Mouse (Mus musculus): Measurements from ENCODE around the gene Fgfr2. TPM values are rescaled to one million over a fixed set of nuclear protein-coding genes. Genes with fewer than 3 reads are reported as not detected.

Fgfr2 gene
- polyA plus RNA-seq, 1 experiment from 2014 or later = 11.2 TPM

- Histone ChIP-seq H3K4me3 (ENCODE audit: low read depth, low read length) (no peak overlapping the region), H3K9me3 (ENCODE audit: low read length) (no peaks in the 10 kb centered on the region), H3K27me3 (ENCODE audit: insufficient read depth, low read length) (no peaks in the 10 kb centered on the region), H3K4me1 (ENCODE audit: insufficient read depth) (no peaks in the 10 kb centered on the region), H3K9ac (replicated peaks) (no peak overlapping the region), H3K4me2 (ENCODE audit: low read depth, low read length) (no peak overlapping the region), H3K27ac (ENCODE audit: low read depth) (no peak overlapping the region), H3K36me3 (replicated peaks; ENCODE audit: insufficient read depth, low read length) (no peaks in the 10 kb centered on the region)
- ATAC-seq = no peak
- DNase-seq = no peak
- no peak for TF ChIP-seq EP300 (IDR thresholded peaks at IDR 0.05; ENCODE audit: low read depth)
- TF ChIP-seq CTCF (IDR thresholded peaks at IDR 0.05; ENCODE audit: low read depth) = no peak
- 58% methylated on average over 1 of the region's 1 CpGs for WGBS (ENCODE audit: insufficient replicate concordance)
These were observed 98.5 kb downstream of the Fgfr2 start for GRCm38 (mm10) chr7:133024694-133025093.

GRCm38 (mm10) chr7:133019481-133020020 lies 103.6 kb downstream of the Fgfr2 start:
- DNase-seq (no peak), ATAC-seq (no peak)
- no peaks in the 10 kb centered on the region for H3K9me3 ChIP-seq (ENCODE audit: low read length)
- H3K36me3 ChIP-seq (replicated peaks; ENCODE audit: insufficient read depth, low read length) = no peaks in the 10 kb centered on the region; the same call in 1 of the 2 replicates
- H3K4me2 ChIP-seq (ENCODE audit: low read depth, low read length) = no peak overlapping the region
- H3K4me1 ChIP-seq (ENCODE audit: insufficient read depth) = no peaks in the 10 kb centered on the region
- H3K27ac ChIP-seq (ENCODE audit: low read depth) = no peak overlapping the region
- TF ChIP-seq CTCF (IDR thresholded peaks at IDR 0.05; ENCODE audit: low read depth) (no peak), EP300 (IDR thresholded peaks at IDR 0.05; ENCODE audit: low read depth) (no peak)
- no peaks in the 10 kb centered on the region for H3K27me3 ChIP-seq (ENCODE audit: insufficient read depth, low read length)
- H3K9ac ChIP-seq (replicated peaks) = no peak overlapping the region
- H3K4me3 ChIP-seq (ENCODE audit: low read depth, low read length) = no peak overlapping the region
- WGBS (ENCODE audit: insufficient replicate concordance) = 55% methylated on average over 6 of the region's 6 CpGs

DNA sequence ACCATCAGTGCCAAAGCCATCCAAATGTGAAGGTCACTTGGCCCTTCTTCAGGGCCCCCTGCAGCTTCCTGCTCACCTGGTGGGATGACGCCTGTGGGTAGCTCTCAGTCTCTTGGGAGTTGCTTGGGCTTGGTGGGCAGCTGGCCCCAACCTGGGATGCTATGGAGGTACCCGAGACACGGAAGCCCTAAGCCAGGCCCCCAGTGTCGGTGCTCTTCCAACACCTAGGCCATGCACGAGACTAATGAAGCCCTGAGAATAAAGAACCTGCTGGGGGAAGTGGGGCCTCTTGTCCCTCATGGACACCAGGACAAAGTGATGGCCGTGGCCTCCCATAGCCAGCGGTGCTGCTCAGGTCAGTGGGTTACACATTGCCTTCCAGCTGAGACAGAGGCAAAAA lies 104.2 kb downstream of the Fgfr2 start:
- H3K9me3 ChIP-seq (ENCODE audit: low read length) = no peaks in the 10 kb centered on the region
- WGBS (ENCODE audit: insufficient replicate concordance) = 84% methylated on average over 7 of the region's 7 CpGs
- DNase-seq (no peak), ATAC-seq (no peak)
- H3K36me3 ChIP-seq (replicated peaks; ENCODE audit: insufficient read depth, low read length) = no peaks in the 10 kb centered on the region; the same call in 1 of the 2 replicates
- no peak overlapping the region for H3K9ac ChIP-seq (replicated peaks)
- no peak overlapping the region for H3K4me2 ChIP-seq (ENCODE audit: low read depth, low read length)
- H3K4me3 ChIP-seq (ENCODE audit: low read depth, low read length) = no peak overlapping the region
- no peak for TF ChIP-seq CTCF (IDR thresholded peaks at IDR 0.05; ENCODE audit: low read depth)
- no peak for TF ChIP-seq EP300 (IDR thresholded peaks at IDR 0.05; ENCODE audit: low read depth)
- no peak overlapping the region for H3K27ac ChIP-seq (ENCODE audit: low read depth)
- no peaks in the 10 kb centered on the region for H3K4me1 ChIP-seq (ENCODE audit: insufficient read depth)
- no peaks in the 10 kb centered on the region for H3K27me3 ChIP-seq (ENCODE audit: insufficient read depth, low read length)

GRCm38 (mm10) chr7:133015416-133016070 lies 107.6 kb downstream of the Fgfr2 start:
- DNase-seq (no peak), ATAC-seq (no peak)
- H3K9me3 ChIP-seq (ENCODE audit: low read length) = no peaks in the 10 kb centered on the region
- H3K4me1 ChIP-seq (ENCODE audit: insufficient read depth) = peaks cover 4% of the 10 kb centered on the region
- TF ChIP-seq CTCF (IDR thresholded peaks at IDR 0.05; ENCODE audit: low read depth) = no peak
- no peak overlapping the region for H3K4me3 ChIP-seq (ENCODE audit: low read depth, low read length)
- H3K4me2 ChIP-seq (ENCODE audit: low read depth, low read length) = no peak overlapping the region
- no peaks in the 10 kb centered on the region; the same call in 1 of the 2 replicates for H3K36me3 ChIP-seq (replicated peaks; ENCODE audit: insufficient read depth, low read length)
- no peaks in the 10 kb centered on the region for H3K27me3 ChIP-seq (ENCODE audit: insufficient read depth, low read length)
- WGBS (ENCODE audit: insufficient replicate concordance) = 78% methylated on average over 7 of the region's 7 CpGs
- no peak overlapping the region for H3K27ac ChIP-seq (ENCODE audit: low read depth)
- H3K9ac ChIP-seq (replicated peaks) = no peak overlapping the region

DNA sequence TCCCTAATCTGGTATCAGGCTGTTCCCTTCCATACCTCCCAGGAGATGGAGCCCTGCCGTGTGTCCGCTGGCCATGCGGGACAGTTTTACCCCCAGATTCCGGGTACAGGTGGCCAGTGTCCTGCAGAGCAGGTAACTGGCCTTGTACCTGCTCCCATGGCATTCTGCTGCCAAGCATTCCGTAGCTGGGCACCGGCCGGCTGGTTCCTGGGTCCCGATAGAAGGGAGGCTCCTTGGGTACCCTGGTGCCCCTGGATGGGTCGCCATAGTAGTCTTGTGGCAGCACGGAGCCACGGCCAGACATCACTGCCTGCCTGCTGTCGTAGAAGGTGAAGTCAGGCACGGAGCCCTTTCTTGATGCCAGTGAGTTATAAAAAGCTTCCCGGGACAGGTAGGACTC lies 108.5 kb downstream of the Fgfr2 start:
- no peak overlapping the region for H3K4me3 ChIP-seq (ENCODE audit: low read depth, low read length)
- no peaks in the 10 kb centered on the region; the same call in 1 of the 2 replicates for H3K36me3 ChIP-seq (replicated peaks; ENCODE audit: insufficient read depth, low read length)
- H3K4me1 ChIP-seq (ENCODE audit: insufficient read depth) = peaks cover 4% of the 10 kb centered on the region
- TF ChIP-seq EP300 (IDR thresholded peaks at IDR 0.05; ENCODE audit: low read depth) = no peak
- H3K9ac ChIP-seq (replicated peaks) = no peak overlapping the region
- no peak overlapping the region for H3K4me2 ChIP-seq (ENCODE audit: low read depth, low read length)
- WGBS (ENCODE audit: insufficient replicate concordance) = 91% methylated on average over 14 of the region's 14 CpGs
- H3K9me3 ChIP-seq (ENCODE audit: low read length) = no peaks in the 10 kb centered on the region
- no peaks in the 10 kb centered on the region for H3K27me3 ChIP-seq (ENCODE audit: insufficient read depth, low read length)
- no peak overlapping the region for H3K27ac ChIP-seq (ENCODE audit: low read depth)
- DNase-seq = no peak
- ATAC-seq = no peak

DNA sequence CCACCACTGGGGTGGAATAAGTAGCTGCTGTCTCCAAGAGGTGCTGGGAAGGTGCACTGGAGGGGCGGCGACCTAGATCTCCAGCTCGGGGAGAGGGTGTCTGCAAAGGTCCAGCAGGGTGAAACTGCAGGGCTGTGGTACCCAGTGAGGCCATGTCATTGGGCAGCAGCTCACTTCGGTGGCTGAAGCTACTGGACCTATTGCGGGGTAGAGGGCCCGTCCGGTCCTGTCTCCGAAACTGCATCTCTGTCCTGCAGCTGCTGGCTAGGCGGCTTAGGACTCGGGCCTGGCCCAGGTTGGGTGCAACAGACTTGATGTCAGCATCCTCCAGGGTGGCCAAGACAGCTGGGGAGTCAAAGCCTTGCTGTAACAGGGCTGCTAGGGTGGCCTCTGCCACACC lies 109.2 kb downstream of the Fgfr2 start:
- ATAC-seq = no peak

More for the DNA sequence above, 109.2 kb downstream of the Fgfr2 start:
- Histone ChIP-seq H3K36me3 (replicated peaks; ENCODE audit: insufficient read depth, low read length) (no peaks in the 10 kb centered on the region; the same call in 1 of the 2 replicates), H3K4me3 (ENCODE audit: low read depth, low read length) (no peak overlapping the region), H3K9me3 (ENCODE audit: low read length) (no peaks in the 10 kb centered on the region), H3K4me1 (ENCODE audit: insufficient read depth) (peaks cover 4% of the 10 kb centered on the region), H3K27ac (ENCODE audit: low read depth) (no peak overlapping the region), H3K27me3 (ENCODE audit: insufficient read depth, low read length) (no peaks in the 10 kb centered on the region), H3K4me2 (ENCODE audit: low read depth, low read length) (no peak overlapping the region), H3K9ac (replicated peaks) (no peak overlapping the region)
- DNase-seq = no peak
- 84% methylated on average over 10 of the region's 10 CpGs for WGBS (ENCODE audit: insufficient replicate concordance)
- no peak for TF ChIP-seq EP300 (IDR thresholded peaks at IDR 0.05; ENCODE audit: low read depth)
- TF ChIP-seq CTCF (IDR thresholded peaks at IDR 0.05; ENCODE audit: low read depth) = no peak

Data from liver, postnatal 0 days (tissue).